Mouse (Mus musculus): ENCODE results near the gene Nwd1.
"Not testable (repeated sequence)": the region's sequence is repeated elsewhere in the genome, so short reads cannot be mapped to it uniquely, and the experiment has no call there.

The Nwd1 gene

GRCm38 (mm10) chr8:72646060-72646767, at the start of gene Nwd1:
TSS of gene Nwd1 (plus strand) at chr8:72646711.
- no peak for DNase-seq (ENCODE audit: extremely low spot score, low spot score)

GRCm38 (mm10) chr8:72642885-72643284, 3.6 kb upstream of the Nwd1 start:
- no peak for DNase-seq (ENCODE audit: extremely low spot score, low spot score)

- DNase-seq (ENCODE audit: extremely low spot score, low spot score) = no peak
These were observed 1.9 kb upstream of the Nwd1 start for GRCm38 (mm10) chr8:72644601-72645000.

- DNase-seq (ENCODE audit: extremely low spot score, low spot score) = no peak
These were observed 245 bp downstream of the Nwd1 start for GRCm38 (mm10) chr8:72646768-72647143.

GRCm38 (mm10) chr8:72650697-72651096, 4.2 kb downstream of the Nwd1 start:
- DNase-seq (ENCODE audit: extremely low spot score, low spot score) = no peak

- peak; percentile 49 for DNase-seq (ENCODE audit: extremely low spot score, low spot score)
These were observed 8.3 kb downstream of the Nwd1 start for GRCm38 (mm10) chr8:72654565-72655521.

- peak; percentile 18 for DNase-seq (ENCODE audit: extremely low spot score, low spot score)
These were observed 9.0 kb downstream of the Nwd1 start for GRCm38 (mm10) chr8:72655522-72655912.

- DNase-seq (ENCODE audit: extremely low spot score, low spot score) = no peak
These were observed 13.5 kb downstream of the Nwd1 start for GRCm38 (mm10) chr8:72659967-72660366.

GRCm38 (mm10) chr8:72664107-72664652, 17.7 kb downstream of the Nwd1 start:
- no peak for DNase-seq (ENCODE audit: extremely low spot score, low spot score)

- DNase-seq (ENCODE audit: extremely low spot score, low spot score) = no peak
These were observed 18.2 kb downstream of the Nwd1 start for GRCm38 (mm10) chr8:72664757-72665156.

GRCm38 (mm10) chr8:72665405-72665804, 18.9 kb downstream of the Nwd1 start:
- DNase-seq (ENCODE audit: extremely low spot score, low spot score) = no peak

GRCm38 (mm10) chr8:72668925-72669324, 22.4 kb downstream of the Nwd1 start:
- DNase-seq (ENCODE audit: extremely low spot score, low spot score) = no peak

GRCm38 (mm10) chr8:72672802-72673201, 26.3 kb downstream of the Nwd1 start:
- DNase-seq (ENCODE audit: extremely low spot score, low spot score) = no peak

GRCm38 (mm10) chr8:72674184-72674583, 27.7 kb downstream of the Nwd1 start:
- DNase-seq (ENCODE audit: extremely low spot score, low spot score) = no peak

- DNase-seq (ENCODE audit: extremely low spot score, low spot score) = no peak
These were observed 29.9 kb downstream of the Nwd1 start for GRCm38 (mm10) chr8:72676436-72676835.

GRCm38 (mm10) chr8:72676844-72677243, 30.3 kb downstream of the Nwd1 start:
- DNase-seq (ENCODE audit: extremely low spot score, low spot score) = not testable (repeated sequence)

GRCm38 (mm10) chr8:72677331-72677730, 30.8 kb downstream of the Nwd1 start:
- no peak for DNase-seq (ENCODE audit: extremely low spot score, low spot score)

- DNase-seq (ENCODE audit: extremely low spot score, low spot score) = peak; percentile 59
These were observed 33.6 kb downstream of the Nwd1 start for GRCm38 (mm10) chr8:72680133-72680532.

GRCm38 (mm10) chr8:72682051-72682687, 35.7 kb downstream of the Nwd1 start:
- DNase-seq (ENCODE audit: extremely low spot score, low spot score) = no peak

- no peak for DNase-seq (ENCODE audit: extremely low spot score, low spot score)
These were observed 36.6 kb downstream of the Nwd1 start for GRCm38 (mm10) chr8:72683010-72683521.

GRCm38 (mm10) chr8:72683572-72684099, 37.1 kb downstream of the Nwd1 start:
- DNase-seq (ENCODE audit: extremely low spot score, low spot score) = not testable (repeated sequence)

Data from neural tube, embryonic 10.5 days (tissue).